Mouse (Mus musculus) CD4-positive, CD25-positive, alpha-beta regulatory T cell, adult 2 months (primary cell): Measurements from ENCODE around the gene Usp3.
A peak's percentile ranks its signal among the peaks of the same experiment; 100 is the strongest.

Experiments
- DNase-seq: peaks from one replicate; pipeline ENCODE4 v3.0.0-alpha.2; 2012; ENCODE audit warnings: low read depth, low spot score

Usp3 gene

DNA sequence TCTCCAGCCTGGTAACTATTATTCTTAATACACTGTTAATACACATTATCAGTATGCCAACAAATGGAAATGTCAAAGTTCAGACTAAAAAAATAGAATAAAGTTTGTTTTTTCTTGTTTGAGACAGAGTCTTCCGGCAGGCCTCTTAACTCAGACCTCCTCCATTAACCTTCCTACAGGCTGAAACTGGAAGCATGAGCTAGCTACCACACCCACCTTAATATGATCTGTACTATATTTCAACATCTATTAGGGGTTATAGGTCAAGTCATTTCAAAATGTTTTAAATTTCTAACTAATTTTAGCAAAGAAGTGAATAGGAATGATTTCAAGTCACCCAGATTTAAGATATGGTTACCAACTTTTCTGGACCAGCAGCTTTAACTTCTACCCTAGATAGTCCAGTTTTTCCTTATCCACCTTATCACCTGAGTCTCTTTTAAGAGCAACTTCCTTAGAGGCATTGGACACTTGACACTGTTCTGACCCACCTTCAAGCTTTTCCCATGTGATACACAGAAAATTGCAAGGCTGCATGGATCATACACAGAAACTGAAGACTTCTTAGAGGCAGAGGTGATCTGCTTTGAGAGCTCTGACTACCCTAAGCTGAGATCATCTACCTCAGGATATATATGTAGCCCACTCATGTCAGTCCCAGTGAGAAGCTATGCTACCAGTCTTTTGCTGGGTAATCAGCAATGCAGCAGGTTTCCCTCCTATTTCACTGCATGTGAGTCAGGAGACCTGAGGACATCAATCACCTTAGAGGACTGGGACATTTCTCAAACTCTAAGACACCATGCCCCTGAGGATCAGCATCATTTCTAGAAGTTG, 17.7 kb downstream of the Usp3 start:
- DNase-seq = no peak

DNA sequence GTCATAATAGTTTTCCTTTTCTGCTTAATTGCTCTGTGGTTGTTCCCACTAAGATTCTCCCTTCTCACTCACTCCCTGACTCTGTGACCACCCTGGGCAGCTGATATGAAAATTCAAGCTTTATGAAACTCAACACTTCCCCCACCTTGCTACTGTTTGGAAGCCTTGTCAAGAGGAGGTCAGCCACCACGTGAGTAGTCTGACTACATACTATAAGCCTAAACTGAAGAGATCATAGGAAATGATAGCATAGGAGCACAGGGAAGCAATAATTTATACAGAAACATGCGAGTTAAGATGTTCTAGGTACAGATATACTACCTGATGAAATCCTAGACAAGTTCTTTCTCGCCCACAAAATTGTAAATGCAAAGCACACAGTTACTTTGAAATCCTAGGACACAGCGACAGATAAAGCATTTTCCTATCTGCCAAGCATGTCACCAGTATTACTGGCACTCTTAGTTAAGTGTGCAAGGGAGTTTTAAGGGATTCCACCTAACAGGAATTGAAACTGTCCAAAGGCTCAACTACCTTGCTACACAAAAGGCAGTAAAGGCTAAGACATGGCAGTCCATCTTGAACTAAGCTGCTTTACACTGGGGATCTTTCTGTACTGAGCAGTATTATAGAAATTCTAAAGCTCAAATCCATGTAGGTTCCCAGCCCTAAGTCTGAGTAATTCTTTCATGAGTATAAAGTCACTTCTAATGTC, 20.8 kb downstream of the Usp3 start:
- DNase-seq = no peak

DNA sequence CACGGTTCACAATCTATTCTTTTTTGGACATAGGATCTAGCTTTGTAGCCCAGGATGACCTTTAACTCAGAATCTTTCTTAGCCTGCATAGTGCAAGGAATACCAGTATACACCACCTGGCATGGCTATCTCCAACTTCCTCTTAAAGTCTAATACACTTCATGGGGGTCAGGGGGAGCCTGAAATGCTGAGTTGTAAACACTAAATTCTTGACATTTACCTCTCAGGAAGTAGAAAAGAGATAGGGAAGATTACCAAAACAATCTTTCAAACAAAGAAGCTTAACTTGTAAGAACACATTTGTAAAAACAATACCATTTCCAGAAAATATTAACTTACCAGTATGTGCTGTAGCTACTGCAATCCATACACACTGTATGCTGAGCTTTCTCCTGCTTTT, 30.7 kb downstream of the Usp3 start:
- DNase-seq = no peak

DNA sequence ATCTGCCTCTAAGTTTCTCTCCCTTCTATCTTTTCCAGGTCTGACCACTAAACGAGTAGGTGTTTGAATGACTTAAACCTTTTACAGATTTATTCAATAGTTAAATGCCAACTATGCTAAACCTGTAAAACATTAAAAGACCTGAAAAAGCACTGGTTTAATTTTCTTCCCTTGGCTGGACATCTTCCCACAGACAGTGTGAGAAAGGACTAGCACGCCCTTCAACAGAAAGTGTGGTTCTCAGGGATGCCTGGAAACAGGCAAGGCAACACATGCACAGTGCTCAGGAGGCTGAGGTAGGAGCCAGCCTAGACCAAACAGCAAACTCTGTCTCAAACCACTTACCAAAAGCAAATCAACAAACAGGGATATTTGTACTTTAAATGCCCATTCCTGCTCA, 31.4 kb downstream of the Usp3 start:
- DNase-seq = no peak

DNA sequence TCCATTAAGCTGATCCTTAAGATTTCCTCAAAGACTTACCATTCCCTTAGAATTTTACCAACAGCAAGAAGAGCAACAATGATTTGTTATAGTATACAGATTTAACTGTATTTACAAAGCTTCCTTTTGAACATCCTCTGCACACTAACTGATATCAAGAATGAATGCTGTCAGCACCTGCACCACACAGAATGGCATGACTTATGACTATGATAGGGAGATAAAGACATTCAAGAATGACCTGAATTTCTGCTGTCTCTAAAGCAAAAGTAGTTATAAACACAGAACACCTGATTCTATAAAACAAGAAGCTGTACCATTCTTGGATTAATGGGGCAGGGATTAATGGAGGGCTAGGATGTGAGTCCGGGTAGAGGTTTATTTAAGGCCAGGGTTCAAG, 32.2 kb downstream of the Usp3 start:
- peak; percentile 52 for DNase-seq

DNA sequence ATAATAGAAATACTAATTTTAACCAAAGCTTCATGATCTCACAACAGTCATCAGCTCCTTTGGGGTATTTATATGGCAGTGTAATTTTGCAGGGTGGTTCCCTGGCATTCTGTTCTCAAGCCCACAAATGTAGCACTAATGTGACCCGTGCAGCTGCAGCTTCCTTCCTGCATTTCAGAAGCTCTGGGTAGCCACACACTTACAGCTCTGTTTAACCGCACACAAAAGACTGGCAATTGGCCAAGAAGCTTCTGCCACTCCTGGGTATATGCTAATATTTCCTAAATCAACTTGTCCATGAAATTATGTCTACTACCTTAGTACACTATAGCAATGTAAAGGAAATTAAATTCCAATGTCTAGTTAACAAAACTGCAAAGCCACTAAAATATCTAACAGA, 32.6 kb downstream of the Usp3 start:
- peak; percentile 60 for DNase-seq

DNA sequence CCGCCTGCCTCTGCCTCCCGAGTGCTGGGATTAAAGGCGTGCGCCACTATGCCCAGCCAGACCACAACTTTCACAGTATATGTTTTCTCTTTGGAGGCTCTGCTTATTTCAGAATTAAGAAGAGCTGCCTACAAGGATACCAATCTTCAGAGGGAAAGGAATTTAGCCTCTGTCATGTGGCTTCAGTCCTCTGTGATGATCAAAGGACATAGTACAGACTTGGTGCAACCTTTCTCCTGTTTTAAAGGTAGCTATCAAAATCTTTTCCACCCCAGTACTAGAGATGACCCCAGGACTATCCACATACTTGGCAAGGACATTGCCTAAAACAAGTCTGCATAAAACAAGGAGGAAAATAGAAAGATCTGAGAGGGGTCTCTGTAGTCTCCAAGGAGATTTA, 34.0 kb downstream of the Usp3 start:
- no peak for DNase-seq

DNA sequence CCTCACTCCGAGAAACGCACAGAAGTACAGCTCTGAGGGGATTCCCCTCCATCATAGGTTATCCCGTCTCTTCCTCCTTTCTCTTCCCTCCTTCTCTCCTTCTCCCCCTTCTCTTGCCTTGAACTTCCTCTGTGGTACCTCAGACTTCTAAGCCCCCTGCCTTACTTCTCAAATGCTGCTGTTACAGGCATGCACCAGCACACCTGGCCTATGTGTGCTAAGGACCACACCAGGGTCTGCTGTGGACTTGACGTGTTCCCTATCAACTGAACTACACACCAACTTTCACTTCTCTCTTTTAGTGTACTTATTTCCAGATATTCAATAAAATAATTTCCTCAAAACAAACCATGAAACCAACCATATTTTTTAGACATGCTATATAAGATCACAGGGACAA, 50.2 kb downstream of the Usp3 start:
- DNase-seq = no peak

DNA sequence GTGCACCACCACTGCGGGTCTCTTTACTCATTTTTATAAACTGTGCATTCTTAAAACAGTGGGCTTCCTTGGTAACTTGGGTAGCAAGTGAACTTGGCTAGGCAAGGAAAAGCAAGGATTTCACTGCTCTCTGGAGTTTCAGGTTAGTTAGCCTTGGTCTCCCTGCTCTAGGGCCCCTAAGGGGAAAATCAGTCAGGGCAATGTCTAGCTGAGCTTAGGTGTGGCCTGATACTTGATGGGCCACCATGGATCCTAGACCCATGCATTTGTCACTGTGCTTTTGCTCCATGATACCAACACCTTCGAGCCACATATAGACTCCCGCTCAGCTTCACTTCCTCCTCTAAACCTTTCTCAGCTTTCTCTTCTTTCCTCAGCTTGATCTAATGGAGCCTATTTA, 71.3 kb downstream of the Usp3 start:
- no peak for DNase-seq

DNA sequence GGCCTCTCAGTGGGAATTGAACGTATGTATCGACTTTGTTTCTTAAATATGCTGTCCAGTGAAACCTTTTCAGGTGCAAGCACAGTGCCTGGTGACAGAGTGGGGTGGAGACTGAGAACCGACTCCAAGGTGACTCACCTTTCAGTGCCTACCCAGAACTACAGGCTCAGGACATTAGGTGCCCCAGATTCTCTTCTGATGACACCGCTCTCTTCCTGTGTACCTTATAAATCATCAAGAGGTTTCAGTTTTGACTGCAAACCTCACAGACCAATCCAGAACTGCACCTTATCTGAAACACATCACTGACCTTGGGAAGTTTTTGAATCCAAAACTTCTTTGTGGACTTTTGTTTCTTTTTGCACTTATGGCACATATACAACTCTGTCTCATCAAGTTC, 72.6 kb downstream of the Usp3 start:
- DNase-seq = no peak

DNA sequence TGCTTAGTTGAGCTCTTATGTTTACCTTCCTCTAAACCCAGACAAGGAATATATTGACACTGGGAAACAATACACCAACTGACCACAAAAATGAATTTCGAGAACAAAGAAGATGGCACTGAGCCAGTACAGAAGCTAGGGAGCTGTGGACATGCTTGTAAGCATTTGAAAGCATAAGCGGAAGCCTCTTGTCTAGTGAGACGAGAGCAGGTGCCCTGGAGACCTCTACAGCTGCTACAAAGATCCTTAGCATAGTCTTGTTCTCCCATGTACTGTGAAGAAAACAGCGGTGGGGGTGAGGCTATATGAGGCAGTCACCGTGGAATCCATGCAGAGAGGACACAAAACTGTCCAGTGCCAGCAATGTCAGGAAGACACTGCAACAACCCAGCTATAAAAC, 74.0 kb downstream of the Usp3 start:
- DNase-seq = no peak

DNA sequence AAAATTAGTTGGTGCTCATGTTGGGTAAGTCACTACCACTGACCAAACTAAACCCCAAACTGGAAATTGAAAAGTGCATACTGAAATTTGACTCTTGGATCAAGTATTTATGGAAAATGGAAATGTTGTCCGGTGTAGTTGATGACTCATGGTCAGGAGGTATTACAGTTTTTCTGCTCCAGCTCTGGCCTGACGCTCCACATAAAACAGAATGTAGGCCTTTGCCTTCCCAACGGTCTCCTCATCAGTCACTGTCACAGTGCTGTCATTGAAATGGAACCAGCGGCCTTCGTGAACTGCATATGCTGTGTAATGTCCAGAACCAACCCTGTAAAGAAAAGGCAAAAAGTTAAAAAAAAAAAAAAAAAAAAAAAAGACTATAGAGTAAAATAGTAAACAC, 74.7 kb downstream of the Usp3 start:
- no peak for DNase-seq

DNA sequence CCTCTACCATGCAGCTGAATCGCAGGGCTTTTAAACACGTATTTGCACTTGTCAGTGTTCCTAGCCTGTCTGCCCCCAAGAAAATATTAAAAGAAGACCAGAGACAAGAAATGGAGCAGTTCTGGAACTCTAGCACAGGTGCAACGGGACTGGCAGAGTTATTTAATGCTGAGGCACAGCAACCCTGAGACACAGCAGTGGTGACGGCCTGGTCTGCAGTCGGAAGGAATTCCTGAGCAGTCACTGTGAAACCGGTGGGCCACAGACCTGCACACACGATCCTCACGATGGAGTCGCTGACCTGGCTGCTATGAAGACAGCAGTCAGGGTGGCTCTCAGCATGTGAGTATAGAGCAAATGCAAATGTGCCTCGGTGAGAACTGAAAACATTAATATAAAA, 75.2 kb downstream of the Usp3 start:
- no peak for DNase-seq

DNA sequence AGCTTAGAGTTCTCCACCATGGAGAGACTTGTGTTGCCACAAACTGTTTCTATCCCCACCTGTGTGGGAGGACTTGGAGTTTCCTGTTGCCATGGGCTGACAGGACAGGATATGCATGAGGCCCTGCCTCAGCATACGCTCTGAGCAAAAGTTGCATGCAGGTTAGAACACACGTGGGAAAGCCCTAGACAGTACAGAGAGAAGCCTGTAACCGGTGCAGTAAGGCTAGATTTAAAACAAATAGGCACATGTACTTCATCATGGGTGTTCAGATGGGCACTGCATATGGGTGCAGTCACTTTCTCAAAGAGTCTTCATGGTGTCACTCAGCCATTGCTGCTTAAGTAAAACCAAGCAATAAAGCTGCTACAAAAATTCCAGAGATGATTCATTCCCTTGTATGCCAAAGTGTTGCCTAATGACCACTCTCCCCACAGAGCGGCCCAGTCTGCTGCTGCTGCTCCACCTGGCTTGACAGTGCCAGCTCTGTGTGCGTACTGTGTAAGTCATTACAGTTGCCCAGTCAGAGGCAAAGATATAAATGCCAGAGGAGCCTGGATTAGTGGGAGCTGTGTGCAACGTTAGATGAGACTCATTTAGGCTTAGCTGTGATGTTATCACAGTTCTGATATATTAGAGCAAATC, 76.5 kb downstream of the Usp3 start:
- DNase-seq = no peak

DNA sequence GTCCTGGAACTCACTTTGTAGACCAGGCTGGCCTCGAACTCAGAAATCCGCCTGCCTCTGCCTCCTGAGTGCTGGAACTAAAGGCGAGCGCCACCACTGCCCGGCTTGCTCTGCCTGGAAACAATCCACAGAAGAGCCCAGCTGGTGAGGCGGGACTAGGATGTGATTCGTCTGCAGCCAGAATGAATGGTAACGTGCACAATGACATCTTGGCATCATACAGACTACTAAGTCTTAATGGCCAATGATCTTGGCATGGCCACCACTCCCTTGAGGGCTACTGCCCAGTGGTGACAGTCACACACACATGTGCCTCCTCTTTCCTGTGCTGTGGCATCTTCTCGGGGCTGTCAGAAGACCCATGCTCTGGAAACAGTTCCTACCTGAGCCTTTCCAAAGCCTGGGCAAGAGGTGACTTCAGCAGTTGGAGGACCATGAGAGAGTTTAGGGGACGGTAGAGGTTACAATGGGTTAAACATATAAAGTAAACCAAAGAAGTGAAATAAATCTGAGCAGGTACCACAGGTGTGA, 77.2 kb downstream of the Usp3 start:
- DNase-seq = no peak

DNA sequence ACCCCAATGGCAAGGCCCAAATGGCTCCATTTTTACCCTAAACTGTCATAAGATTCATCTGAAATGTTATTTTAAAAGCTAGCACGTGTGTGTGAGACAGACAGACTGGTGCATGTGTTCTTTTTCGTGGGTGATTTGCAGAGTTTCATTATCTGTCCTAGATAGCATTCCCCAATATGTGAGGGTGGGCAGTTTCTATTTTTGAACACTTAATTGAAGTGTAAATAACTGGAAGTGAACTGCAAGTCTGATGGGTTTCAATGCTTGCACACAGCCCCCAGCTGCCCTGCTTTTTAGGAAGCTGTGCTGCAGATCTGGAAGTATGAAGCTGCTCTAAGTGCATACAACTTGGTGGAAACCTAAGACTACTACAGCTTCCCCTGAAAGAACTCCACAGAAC, 77.8 kb downstream of the Usp3 start:
- no peak for DNase-seq

DNA sequence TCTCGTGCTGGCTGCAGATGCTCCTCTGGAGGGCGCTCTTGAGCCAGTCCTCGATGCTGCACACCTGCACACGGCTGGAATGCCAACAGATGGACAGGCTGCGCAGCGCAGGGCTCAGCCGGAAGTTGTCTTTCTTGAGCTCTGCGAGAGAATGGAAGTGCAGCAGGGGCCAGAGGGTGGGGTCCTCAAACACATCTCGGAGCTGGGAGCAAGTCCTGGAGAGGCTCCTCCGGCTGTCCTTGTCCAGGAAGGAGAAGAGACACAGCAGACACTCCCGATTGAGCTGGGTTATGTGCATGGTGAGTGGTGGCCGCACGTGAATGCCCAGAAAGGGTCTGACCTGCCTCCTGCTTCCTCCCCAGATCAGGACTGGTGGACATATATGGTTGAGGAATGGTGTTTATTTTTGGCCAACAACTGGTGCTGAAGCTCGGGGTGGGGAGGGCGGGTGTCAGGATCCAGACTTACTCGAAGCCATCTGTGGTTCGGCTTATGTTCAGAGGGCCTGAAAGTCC, 78.6 kb downstream of the Usp3 start, which contains the start of gene Fbxl22:
Gene Fbxl22, minus strand, starts transcription at position 338 of the 515 bp plus-strand sequence.
- peak; percentile 73 for DNase-seq

DNA sequence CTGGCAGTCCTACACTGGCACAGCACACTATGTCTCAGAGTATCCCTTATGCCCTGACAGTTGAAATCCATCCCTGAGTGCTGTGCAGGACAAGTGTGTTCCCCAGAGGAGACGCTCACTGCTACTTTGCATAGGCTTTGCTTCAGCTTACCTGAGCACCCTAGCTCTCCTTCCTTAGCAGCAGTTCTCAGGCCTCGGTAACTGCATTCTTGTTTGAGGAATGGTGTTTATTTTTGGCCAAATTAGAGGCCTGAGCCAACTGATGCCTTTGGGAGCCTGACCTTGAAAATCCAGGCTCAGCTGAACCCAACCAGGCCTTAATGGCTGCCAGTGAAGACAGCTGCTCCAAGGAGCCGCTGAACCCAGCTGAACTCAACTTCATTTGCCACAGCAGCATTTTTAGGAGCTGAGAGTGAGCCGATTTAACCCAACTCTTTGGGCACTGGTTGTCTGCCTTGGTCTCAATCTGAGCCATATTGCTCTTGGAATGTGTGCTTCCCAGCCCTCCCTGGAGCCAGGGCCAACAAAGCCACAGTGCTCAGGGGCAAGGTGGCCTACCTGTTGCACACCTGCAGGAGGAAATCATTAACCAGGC, 79.2 kb downstream of the Usp3 start:
- DNase-seq = no peak

DNA sequence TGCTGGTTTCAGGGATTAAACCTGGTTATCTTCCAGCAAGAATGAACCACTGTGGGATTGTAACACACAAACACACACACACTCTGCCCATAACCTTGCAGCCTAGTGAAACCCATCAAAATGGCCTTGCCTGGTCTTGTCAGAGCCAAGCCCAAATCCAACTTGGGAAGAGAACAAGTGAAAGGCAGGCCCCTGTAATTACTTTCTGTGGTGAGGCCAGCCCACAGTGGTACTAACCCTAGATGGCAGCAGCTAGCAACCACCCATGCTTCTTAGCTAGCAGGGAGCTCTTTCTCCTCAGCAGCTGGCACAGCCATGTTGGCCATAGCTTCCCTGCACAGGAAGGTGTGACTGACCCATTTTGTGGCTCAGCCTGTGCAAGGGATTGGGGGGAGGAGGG, 79.8 kb downstream of the Usp3 start:
- DNase-seq = peak; percentile 67

DNA sequence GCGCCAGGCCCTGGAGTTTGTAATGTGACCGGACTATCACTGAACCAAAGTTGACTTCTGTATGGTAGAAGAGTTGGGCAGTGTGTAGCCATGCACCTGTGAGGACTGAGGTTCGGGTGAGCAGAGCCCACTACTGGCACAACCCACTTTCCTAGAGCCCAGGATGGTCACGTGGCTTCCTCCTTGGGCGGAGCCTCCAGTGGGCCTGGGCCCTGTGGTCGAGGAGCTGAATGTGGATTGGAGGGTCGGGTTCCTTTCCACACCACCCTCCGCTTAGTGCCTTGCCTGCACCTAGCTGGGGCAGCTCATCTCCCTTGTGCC, 80.6 kb downstream of the Usp3 start:
- peak; percentile 90 for DNase-seq

DNA sequence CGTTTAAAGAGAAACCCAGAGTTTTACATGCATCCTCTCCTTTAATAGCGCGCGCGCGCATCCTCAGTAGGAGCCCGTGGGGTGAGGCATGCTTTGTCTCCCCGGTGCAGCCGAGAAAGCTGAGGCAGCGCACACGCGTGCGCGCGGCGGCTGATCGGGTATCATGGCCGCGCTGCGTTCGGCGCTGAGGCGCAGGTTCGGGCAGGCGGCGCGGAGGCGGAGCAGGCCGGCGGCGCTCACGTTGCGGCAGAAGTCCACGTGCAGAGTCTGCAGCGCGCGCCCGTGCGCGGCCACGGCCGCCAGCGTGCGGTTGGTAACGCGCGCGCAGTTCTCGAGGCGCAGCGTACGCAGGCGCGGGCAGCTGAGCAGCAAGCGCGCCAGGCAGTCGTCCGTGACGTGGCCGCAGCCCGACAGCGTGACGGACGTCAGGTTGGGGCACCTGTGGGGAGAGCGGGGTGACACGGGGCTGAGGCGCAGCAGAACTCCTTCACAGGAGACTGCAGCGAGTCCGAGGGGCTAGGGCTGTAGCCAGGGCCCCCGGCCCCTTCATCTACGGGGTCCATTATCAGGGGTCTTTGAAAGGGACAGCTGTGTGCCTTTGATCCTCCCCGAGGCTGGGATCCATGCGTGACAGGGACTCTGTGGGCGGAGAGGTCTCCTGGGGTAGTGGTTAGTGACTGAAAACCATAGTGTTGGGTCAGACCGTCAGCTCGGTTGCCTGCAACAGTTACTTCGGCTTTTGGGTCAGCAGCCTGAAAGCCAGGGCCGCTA, 81.2 kb downstream of the Usp3 start:
- DNase-seq = peak; percentile 99
